Mouse (Mus musculus) common myeloid progenitor, adult 5-6 weeks (primary cell): Measurements from ENCODE around the gene Atp7b. TPM values are rescaled to one million over a fixed set of nuclear protein-coding genes. Genes with fewer than 3 reads are reported as not detected.
A peak's percentile ranks its signal among the peaks of the same experiment; 100 is the strongest.

Experiments used
- ATAC-seq: replicated peaks from 2 replicates; pipeline ENCODE4 v1.8.0; 2016; ENCODE audit warnings: low read depth, mild to moderate bottlenecking, moderate TSS enrichment, inconsistent platforms; ENCODE audit not compliant: poor library complexity, severe bottlenecking
- total RNA-seq: library from RNA; stranded (forward); fragments of 200-1000, 187-1606 nt; gene quantifications from 2 replicates; pipeline ENCODE4 v1.2.3, GENCODE M21; 2017

Atp7b gene
- total RNA-seq, 1 experiment from 2014 or later: 10.3 TPM

- no peak for ATAC-seq
Measured at GRCm38 (mm10) chr8:22030990-22031389, 29.1 kb downstream of the Atp7b start.

DNA sequence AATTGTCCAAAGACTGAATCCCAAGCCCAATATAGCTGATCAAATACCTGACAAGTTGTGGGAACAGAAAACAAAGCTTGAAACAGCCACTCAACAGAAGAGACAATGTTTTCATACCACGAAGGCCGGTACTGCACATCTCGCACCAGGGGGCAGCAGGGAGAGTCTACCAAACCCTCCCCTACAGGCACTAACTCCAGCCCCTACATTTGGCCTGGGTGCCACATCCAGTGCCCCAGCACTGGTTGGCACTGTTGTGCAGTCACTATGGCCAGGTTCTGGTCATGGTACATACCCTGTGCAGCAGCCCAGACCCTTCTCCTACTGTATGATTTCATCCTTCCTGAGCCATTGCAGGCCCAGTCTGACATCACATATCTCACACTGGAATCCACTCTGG is 31.1 kb downstream of the Atp7b start:
- ATAC-seq: peak; percentile 56; the same call in 1 of the 2 replicates

- ATAC-seq: no peak
Measured at GRCm38 (mm10) chr8:22025241-22025640, 34.9 kb downstream of the Atp7b start.

- no peak for ATAC-seq
Measured at GRCm38 (mm10) chr8:22022244-22022643, 37.9 kb downstream of the Atp7b start.

GRCm38 (mm10) chr8:22019498-22019897 is 40.6 kb downstream of the Atp7b start:
- ATAC-seq: no peak

DNA sequence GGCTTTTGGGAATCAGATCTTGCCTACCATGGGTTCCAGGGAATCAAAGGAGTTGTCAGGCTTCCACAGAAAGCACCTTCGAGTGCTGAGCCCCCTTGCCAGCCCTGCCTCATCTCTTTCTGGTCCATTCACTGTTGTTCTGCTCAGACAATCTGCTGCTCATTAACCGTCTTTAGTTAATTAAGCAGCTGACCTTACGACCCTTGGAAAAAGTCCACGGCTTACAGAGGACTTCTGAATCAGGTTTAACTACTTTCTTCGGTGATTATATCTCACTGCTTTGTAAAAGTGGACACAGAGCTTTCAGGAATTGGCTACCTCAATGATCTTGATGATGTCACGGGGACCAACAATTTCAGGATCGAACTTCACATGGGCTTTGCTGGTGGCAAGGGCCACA is 42.4 kb downstream of the Atp7b start:
- no peak for ATAC-seq

- ATAC-seq: peak; percentile 66
Measured at GRCm38 (mm10) chr8:22013034-22013707, 46.9 kb downstream of the Atp7b start.

DNA sequence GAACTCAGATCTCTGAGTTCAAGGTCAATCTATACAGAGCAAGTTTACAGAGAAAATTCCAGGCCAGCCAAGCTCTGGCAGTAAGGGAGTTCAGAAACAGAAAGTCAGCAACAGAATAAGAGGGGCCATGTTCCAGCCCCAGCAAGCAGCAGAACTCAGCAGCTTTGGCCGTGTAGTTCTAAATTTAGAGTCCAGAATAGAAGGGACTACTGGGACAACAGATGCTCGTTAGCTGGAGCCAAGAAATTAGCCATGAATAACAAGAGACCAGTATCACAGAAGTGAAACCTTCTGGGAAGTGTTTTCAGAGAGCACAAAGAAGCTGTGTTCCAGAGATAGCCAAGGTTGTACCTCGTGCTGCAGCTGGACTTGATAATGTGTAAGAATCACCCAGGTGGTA is 50.7 kb downstream of the Atp7b start:
- ATAC-seq: no peak

GRCm38 (mm10) chr8:22006423-22006822 is 53.7 kb downstream of the Atp7b start:
- 0 out of 2 replicates have a peak, but pooled peaks have one; percentile 8 for ATAC-seq

GRCm38 (mm10) chr8:22004750-22005522 is 55.2 kb downstream of the Atp7b start:
- no peak for ATAC-seq

DNA sequence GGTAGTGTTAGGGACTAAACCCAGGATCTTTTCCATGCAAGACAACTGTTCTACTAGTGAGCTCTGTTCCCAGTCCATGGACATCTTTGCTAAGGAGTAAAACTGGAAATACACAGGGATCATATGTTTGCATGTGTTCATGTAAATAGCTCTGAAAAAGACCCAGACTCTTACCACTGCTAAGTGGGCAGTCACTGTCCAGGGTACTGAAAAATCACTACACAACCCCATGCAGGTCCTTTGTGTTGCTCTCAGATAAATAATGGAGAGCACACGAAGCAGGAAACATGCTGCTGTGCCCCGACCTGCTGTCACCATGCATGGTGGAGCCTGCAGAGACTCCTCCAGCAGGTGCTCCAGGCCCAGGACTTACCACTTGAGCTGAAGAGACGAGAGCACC is 64.9 kb downstream of the Atp7b start:
- no peak for ATAC-seq

- ATAC-seq: peak; percentile 91
Measured at GRCm38 (mm10) chr8:21992184-21992583, 67.9 kb downstream of the Atp7b start.

GRCm38 (mm10) chr8:21981664-21982337 is 78.3 kb downstream of the Atp7b start:
- ATAC-seq: no peak

DNA sequence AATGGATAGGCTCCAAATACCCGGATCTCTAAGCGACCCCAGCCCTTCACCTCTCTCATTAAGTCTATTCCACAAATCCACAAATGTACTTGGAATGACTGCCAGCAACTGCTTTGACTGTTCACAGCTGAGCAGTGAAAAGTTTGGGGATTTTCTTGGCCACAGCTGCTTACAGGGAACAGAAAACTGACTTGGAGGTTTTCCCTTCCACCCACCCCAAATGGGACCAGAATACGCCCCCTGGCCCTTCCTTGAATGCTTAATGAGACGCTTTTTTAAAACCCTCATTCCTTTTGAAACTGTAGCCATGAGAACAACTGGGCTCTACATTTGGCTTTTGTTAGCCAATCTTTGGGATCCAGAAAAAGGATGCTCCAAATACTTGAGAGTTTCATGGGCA is 81.9 kb downstream of the Atp7b start:
- ATAC-seq: no peak

- ATAC-seq: no peak
Measured at GRCm38 (mm10) chr8:21969475-21969874, 90.6 kb downstream of the Atp7b start, which contains the start of gene Ccdc70. Ccdc70 (plus strand) TSS chr8:21969775.

GRCm38 (mm10) chr8:21966646-21967045 is 93.5 kb downstream of the Atp7b start:
- ATAC-seq: no peak

GRCm38 (mm10) chr8:21958414-21958813 is 101.7 kb downstream of the Atp7b start, which contains the start of gene Fam90a1a:
Fam90a1a (plus strand) TSS chr8:21958714.
- ATAC-seq: no peak

DNA sequence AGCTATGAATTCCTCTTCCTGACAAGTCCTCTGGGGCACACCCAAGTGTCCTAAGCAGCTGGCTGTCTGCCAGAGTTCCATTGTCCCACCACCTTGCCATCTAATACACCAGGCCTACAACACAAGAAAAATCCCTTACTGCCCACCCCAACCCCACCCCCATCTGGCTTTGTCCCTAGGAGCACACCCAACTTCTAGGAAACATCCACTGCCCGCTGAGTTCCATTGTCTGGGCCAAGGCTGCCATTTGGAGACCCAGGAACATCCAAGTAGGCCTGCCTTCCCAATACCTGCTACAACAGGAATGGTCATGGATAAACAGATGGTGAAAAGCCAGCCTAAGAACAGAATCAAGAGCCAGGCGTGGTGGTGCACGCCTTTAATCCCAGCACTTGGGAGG is 103.8 kb downstream of the Atp7b start:
- no peak for ATAC-seq

DNA sequence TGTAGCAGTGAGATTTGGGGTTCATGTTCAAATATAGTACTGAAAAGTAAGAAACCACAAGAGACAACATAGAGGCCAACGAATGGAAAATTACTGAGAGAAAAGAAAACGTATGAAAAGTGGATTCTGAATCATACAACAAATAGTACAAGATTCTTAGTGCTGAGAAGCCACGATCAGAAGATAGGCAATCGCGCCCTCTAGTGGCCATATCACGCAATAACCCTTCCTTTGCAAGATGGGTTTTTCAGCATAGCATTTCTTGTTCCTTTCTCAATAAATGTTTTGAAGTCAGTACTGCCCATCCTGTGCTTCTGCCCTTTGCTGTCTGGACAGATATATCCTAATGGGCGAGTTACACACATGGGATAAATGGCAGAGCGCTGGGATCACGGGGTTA is 104.8 kb downstream of the Atp7b start:
- 0 out of 2 replicates have a peak, but pooled peaks have one; percentile 32 for ATAC-seq

- no peak for ATAC-seq
Measured at GRCm38 (mm10) chr8:21947311-21948017, 112.6 kb downstream of the Atp7b start.
